Mouse (Mus musculus) stomach, postnatal 0 days (tissue): ENCODE measurements around the gene Irak2. TPM values are rescaled to one million over a fixed set of nuclear protein-coding genes. Genes with fewer than 3 reads are reported as not detected.

Experiments
- ATAC-seq: fragments of 200-750 bp; cut with Nextera tagmentation; 2 replicates; pipeline ENCODE4 v1.8.0; 2017; ENCODE audit not compliant: low FRiP score, low TSS enrichment
- DNase-seq: peaks from one replicate; pipeline ENCODE4 v3.0.0-alpha.2; 2016; ENCODE audit warnings: low spot score
- H3K27ac ChIP-seq: fragments of 300-500 bp; sonication (generic); replicated peaks from 2 replicates; pipeline ENCODE4 v1.5.1; 2014; ENCODE audit warnings: mild to moderate bottlenecking, control low read depth
- H3K27me3 ChIP-seq: fragments of 300-500 bp; sonication (generic); 2 replicates; pipeline ENCODE4 v1.6.1; 2014; ENCODE audit warnings: low read length; ENCODE audit not compliant: control insufficient read depth, insufficient read depth
- H3K36me3 ChIP-seq: fragments of 300-500 bp; sonication (generic); 2 replicates; pipeline ENCODE4 v1.6.1; 2014; ENCODE audit warnings: low read length, mixed read lengths; ENCODE audit not compliant: control insufficient read depth, insufficient read depth
- H3K4me1 ChIP-seq: fragments of 300-500 bp; sonication (generic); replicated peaks from 2 replicates; pipeline ENCODE4 v1.6.1; 2014; ENCODE audit warnings: antibody characterized with exemption; ENCODE audit not compliant: control insufficient read depth, insufficient read depth
- H3K4me2 ChIP-seq: fragments of 300-500 bp; sonication (generic); replicated peaks from 2 replicates; pipeline ENCODE4 v1.6.1; 2014; ENCODE audit warnings: low read depth, mild to moderate bottlenecking, control low read depth, moderate library complexity
- H3K4me3 ChIP-seq: fragments of 300-500 bp; sonication (generic); 2 replicates; pipeline ENCODE4 v1.5.1; 2014; ENCODE audit warnings: low read depth, low read length, control low read depth
- H3K9ac ChIP-seq: fragments of 300-500 bp; sonication (generic); 2 replicates; pipeline ENCODE4 v1.6.1; 2014; ENCODE audit warnings: mild to moderate bottlenecking, low read length, control low read depth, mixed read lengths
- H3K9me3 ChIP-seq: fragments of 300-500 bp; sonication (generic); 2 replicates; pipeline ENCODE4 v1.6.1; 2016; ENCODE audit warnings: low read length; ENCODE audit not compliant: control insufficient read depth
- CTCF ChIP-seq: IDR thresholded peaks from 2 replicates; pipeline ENCODE4 v1.5.1; 2016; ENCODE audit warnings: antibody characterized with exemption, low read depth, mild to moderate bottlenecking, moderate library complexity
- EP300 ChIP-seq: optimal IDR thresholded peaks from 2 replicates; pipeline ENCODE3; 2016; ENCODE audit warnings: antibody characterized with exemption
- WGBS: fragments of 180-500 bp; shearing (Covaris S2); extraction: QIAGEN DNeasy Blood & Tissue Kit; methylation state at CpG from one replicate; pipeline ENCODE4 v1.1.7; 2014; 5-methylcytosine and 5-hydroxymethylcytosine counted together
- polyA plus RNA-seq: library from polyadenylated mRNA; unstranded; fragments of >200 nt; fragmentation: Nextera tagmentation; extraction: Ambion mirVana; gene quantifications from 2 replicates; pipeline ENCODE4 v1.2.1, GENCODE M21; 2015

Irak2 gene
- polyA plus RNA-seq, 1 experiment from 2014 or later, result 9.6 TPM

DNA sequence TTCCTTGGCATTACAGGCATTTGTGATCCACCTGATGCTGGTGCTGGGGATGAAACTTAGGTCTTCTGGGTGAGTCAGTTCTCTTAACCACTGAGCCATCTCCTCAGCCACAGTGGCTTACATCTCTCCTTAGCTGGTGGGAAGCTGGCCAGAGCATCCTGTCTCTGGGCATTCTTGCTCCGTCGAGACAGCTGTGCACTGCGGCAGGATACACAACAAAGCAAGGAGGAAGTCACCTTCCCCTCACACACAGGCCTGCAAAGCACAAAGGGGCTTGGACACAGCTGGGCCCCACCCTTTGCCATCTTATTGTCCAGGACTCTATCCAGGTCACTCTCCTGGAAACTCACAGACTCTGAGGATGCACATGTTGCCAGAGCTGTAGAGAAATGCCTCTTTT, 20.0 kb downstream of the Irak2 start:
- no peak for TF ChIP-seq CTCF
- no peak for TF ChIP-seq EP300
- ATAC-seq (no peak), DNase-seq (no peak)
- H3K27ac ChIP-seq, result peak overlapping the region; percentile 8; the same call in 1 of the 2 replicates
- no peak overlapping the region for H3K9ac ChIP-seq
- no peak overlapping the region for H3K4me2 ChIP-seq
- H3K27me3 ChIP-seq, result no peaks in the 10 kb centered on the region
- no peaks in the 10 kb centered on the region for H3K4me1 ChIP-seq
- WGBS, result 50% methylated on average over 3 of the region's 3 CpGs
- H3K9me3 ChIP-seq, result no peaks in the 10 kb centered on the region
- no peak overlapping the region for H3K4me3 ChIP-seq
- H3K36me3 ChIP-seq, result no peaks in the 10 kb centered on the region

DNA sequence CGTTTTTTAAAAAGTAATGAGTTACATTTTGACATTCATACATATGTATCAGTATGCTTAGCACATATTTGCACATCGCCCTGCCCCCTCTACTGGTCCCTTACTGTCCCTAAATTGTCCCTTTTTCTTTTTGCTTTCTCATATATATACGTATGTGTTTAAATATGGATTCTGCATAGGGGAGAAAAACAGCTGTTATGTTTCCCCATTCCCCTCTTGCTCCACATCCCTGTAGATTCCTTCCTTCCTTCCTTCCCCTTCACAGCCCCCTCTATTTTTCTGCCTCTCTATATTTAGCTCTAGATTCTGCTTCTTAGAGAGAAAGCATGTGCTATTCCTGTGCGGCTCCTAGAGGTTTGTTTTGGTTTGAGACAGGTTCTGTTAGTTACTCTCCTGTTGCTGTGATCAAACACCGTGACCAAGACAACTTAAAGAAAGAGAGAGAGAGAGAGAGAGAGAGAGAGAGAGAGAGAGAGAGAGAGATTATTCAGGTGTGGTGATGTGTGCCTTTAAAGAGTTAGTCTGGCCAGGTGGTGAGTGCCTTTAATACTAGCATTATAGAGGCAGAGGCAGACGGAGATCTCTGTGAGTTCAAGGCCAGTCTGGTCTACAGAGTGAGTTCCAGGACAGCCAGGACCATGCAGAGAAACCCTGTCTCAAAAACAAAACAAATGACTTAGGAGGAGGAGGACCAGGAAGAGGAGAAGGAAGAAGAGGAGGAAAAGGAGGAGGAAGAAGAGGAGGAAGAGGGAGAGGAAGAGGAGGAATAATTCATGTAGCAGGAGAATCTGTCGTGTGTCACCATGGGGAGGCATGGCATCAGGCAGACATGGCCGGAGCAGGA, 21.6 kb downstream of the Irak2 start:
- TF ChIP-seq CTCF (no peak), EP300 (no peak)
- Histone ChIP-seq H3K4me3 (no peak overlapping the region), H3K27me3 (no peaks in the 10 kb centered on the region), H3K9me3 (no peaks in the 10 kb centered on the region), H3K4me2 (no peak overlapping the region), H3K27ac (peak overlapping the region; percentile 35; the same call in 1 of the 2 replicates), H3K36me3 (no peaks in the 10 kb centered on the region), H3K9ac (no peak overlapping the region), H3K4me1 (no peaks in the 10 kb centered on the region)
- 53% methylated on average over 8 of the region's 8 CpGs for WGBS
- no peak for ATAC-seq
- DNase-seq, result no peak

DNA sequence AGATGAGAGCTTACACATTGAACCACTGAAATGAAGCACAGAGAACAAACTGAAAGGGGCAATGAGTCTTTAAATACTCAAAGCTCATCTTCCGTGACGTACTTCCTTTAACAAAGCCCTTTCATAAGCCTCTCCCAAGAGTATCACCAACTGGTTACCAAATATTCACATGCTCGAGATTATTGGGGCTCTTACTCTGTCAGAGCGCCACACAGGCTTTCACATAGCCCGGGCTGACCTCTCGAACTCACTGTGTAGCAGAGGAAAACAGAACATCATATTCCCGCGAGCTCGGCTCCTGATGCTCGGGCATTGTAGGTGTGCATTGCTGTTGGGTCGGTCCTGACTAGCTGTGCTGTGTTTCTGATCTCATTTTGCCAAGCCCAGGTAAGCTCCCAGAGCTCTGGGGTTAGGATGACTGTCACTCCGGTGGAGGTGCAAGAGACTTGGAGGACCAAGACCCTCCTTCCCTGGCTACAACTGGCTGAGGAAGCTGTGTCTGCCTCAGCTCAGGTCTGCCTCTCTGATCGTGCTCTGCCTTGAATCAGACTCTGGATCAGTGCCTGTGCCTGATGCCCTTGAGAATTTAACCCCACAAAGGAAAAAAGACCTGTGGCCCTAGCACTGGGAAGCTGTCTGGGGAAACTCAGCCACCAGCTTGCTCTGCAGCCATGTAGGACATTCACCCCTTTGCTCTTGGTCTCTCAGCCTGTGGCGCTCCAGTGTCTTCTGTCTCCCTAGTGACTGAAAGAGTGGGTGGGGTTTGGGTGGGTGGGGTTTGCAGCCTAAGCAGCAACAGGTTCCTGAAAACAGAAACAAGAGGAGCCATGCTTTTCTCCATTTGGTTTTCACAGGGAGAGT, 22.5 kb downstream of the Irak2 start:
- H3K27ac ChIP-seq, result peak overlapping the region; percentile 63
- WGBS, result 58% methylated on average over 14 of the region's 14 CpGs

DNA sequence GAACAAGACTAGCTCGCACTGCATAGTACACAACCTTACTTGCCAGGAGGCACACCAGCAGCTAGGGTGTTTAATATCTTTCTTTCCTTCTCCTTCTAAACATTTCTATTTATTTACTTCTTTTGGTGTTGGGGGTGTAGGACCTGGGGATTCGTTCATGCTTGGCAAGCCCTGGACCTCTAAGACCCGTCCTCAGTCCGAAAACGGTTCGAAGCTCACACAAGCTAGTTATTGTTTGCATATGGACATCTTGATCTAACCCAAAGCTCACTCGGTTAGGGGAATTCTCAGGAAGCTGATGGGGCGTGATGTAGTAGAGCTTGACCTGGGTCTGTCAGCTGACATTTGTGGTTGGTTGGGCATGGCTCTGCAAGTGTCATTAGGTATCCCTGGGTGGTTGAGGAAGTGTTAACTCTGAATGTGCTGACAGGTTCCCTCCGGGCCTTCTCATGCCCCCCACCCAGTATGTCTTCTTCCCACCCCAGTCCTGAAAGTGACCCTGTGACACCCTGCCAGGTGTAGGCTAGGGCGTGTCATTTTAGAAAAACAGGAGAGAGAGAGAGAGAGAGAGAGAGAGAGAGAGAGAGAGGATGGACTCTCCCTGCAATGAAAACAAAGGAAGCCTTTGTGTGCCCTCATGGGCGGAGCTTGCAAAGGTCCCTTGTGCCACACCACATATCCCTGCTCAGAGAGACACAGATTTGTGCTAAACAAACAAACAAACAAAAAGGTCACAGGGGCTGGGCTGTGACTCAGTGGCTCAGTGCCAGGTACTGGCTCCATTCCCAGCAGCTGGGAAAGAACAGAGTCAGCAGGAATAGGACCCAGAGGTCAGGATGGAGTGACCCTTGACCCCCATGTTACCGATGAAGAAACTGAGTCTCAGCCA, 23.3 kb downstream of the Irak2 start:
- 45% methylated on average over 12 of the region's 12 CpGs for WGBS
- H3K27ac ChIP-seq, result peak overlapping the region; percentile 63

More for the DNA sequence above, 22.5 kb downstream of the Irak2 start:
- no peak overlapping the region for H3K4me3 ChIP-seq
- H3K36me3 ChIP-seq, result no peaks in the 10 kb centered on the region
- ATAC-seq, result no peak
- TF ChIP-seq CTCF (no peak), EP300 (no peak)
- no peak overlapping the region for H3K4me2 ChIP-seq
- H3K27me3 ChIP-seq, result no peaks in the 10 kb centered on the region
- H3K4me1 ChIP-seq, result no peaks in the 10 kb centered on the region
- no peak for DNase-seq
- H3K9me3 ChIP-seq, result no peaks in the 10 kb centered on the region
- no peak overlapping the region for H3K9ac ChIP-seq

DNA sequence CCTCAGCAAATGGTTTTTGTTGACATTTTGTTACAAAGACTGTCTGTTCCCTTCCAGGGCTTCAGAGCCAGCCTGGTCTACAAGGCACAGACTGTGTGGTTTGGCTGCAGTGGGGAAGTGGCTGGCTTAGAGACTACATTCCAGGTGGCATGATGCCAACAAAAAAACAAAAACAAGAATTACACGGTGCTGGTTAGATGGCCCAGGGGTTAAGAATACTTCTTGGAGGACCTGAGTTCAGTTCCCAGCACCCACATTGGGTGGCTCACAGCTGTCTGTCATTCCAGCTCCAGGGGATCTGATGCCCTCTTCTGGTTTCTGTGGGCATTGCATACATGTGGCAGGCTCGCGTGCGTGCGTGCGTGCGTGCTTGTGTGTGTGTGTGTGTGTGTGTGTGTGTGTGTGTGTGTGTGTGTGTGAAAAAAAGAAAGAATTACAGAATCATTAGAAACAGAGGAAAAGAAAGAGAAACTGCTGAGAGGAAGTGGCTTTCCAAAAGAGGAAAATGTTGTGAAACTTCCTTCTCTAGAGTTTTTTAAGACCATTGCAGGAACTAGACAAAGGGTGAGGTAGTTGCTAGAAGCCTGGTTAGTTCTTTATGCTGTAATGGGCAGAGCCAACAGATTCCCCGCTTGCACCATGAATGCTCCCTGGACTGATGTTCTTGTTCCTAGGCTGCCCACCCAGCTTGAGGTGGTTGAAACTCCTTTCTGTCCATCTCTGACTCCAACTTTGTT, 24.9 kb downstream of the Irak2 start:
- no peak overlapping the region for H3K9ac ChIP-seq
- H3K36me3 ChIP-seq, result no peaks in the 10 kb centered on the region
- H3K27ac ChIP-seq, result no peak overlapping the region
- no peaks in the 10 kb centered on the region for H3K27me3 ChIP-seq
- no peak overlapping the region for H3K4me3 ChIP-seq
- peak; percentile 45 for TF ChIP-seq CTCF
- TF ChIP-seq EP300, result no peak
- DNase-seq, result no peak
- ATAC-seq, result no peak
- no peaks in the 10 kb centered on the region for H3K9me3 ChIP-seq
- H3K4me1 ChIP-seq, result no peaks in the 10 kb centered on the region
- H3K4me2 ChIP-seq, result no peak overlapping the region
- WGBS, result 90% methylated on average over 8 of the region's 8 CpGs

More for the DNA sequence above, 23.3 kb downstream of the Irak2 start:
- no peaks in the 10 kb centered on the region for H3K36me3 ChIP-seq
- no peaks in the 10 kb centered on the region for H3K4me1 ChIP-seq
- no peak overlapping the region for H3K4me2 ChIP-seq
- no peak overlapping the region for H3K9ac ChIP-seq
- no peaks in the 10 kb centered on the region for H3K27me3 ChIP-seq
- TF ChIP-seq CTCF, result no peak
- no peak for TF ChIP-seq EP300
- ATAC-seq, result peak; percentile 58
- no peak overlapping the region for H3K4me3 ChIP-seq
- no peaks in the 10 kb centered on the region for H3K9me3 ChIP-seq
- DNase-seq, result peak; percentile 63
